Mouse (Mus musculus): ENCODE results near the gene Serpina3k.
"Not testable (repeated sequence)": the region's sequence is repeated elsewhere in the genome, so short reads cannot be mapped to it uniquely, and the experiment has no call there.

Serpina3k gene

GRCm38 (mm10) chr12:104385987-104386386 lies 47.7 kb downstream of the Serpina3k start:
- in situ Hi-C loops (cut with MboI; ENCODE audit: unreplicated experiment in 2 of 2): not testable (repeated sequence)

- in situ Hi-C loops (cut with MboI; ENCODE audit: unreplicated experiment in 2 of 2): not testable (repeated sequence)
These were observed 48.6 kb downstream of the Serpina3k start for GRCm38 (mm10) chr12:104386878-104387277.

GRCm38 (mm10) chr12:104388477-104388876 lies 50.2 kb downstream of the Serpina3k start:
- in situ Hi-C loops (cut with MboI; ENCODE audit: unreplicated experiment in 2 of 2): no loop called here

GRCm38 (mm10) chr12:104391057-104391456 lies 52.8 kb downstream of the Serpina3k start:
- in situ Hi-C loops (cut with MboI; ENCODE audit: unreplicated experiment in 2 of 2): not testable (repeated sequence)

Data from v-Abl transformed pro-B cells (cell line).